Mouse (Mus musculus): ENCODE measurements at regions not wholly inside any gene's neighbourhood (a gene's known extent, or its start where the extent isn't known, plus 50 kb on each side); places are given as distances from the start of the nearest gene placed in this dataset.

GRCm38 (mm10) chr4:89050551-89051199, 86.2 kb upstream of the Mtap start:
- Histone ChIP-seq H3K4me3 (replicated peaks) (no peak overlapping the region), H3K4me1 (no peaks in the 10 kb centered on the region), H3K27me3 (no peaks in the 10 kb centered on the region), H3K36me3 (no peaks in the 10 kb centered on the region), H3K27ac (replicated peaks) (no peak overlapping the region), H3K9me3 (replicated peaks) (no peaks in the 10 kb centered on the region), H3K4me2 (replicated peaks) (no peak overlapping the region), H3K9ac (no peak overlapping the region)
- WGBS: 69% methylated on average over 4 of the region's 4 CpGs
- ATAC-seq (ENCODE audit: insufficient number of reproducible peaks, low FRiP score, low TSS enrichment, low read depth): no peak

GRCm38 (mm10) chr4:89049592-89050440, 87.1 kb upstream of the Mtap start:
- Histone ChIP-seq H3K4me2 (replicated peaks) (no peak overlapping the region), H3K27ac (replicated peaks) (no peak overlapping the region), H3K9me3 (replicated peaks) (no peaks in the 10 kb centered on the region), H3K9ac (no peak overlapping the region), H3K36me3 (no peaks in the 10 kb centered on the region), H3K27me3 (no peaks in the 10 kb centered on the region), H3K4me3 (replicated peaks) (no peak overlapping the region), H3K4me1 (no peaks in the 10 kb centered on the region)
- 51% methylated on average over 7 of the region's 7 CpGs for WGBS
- no peak for ATAC-seq (ENCODE audit: insufficient number of reproducible peaks, low FRiP score, low TSS enrichment, low read depth)

- H3K27ac ChIP-seq (replicated peaks): no peak overlapping the region
- no peak overlapping the region for H3K4me2 ChIP-seq (replicated peaks)
- H3K36me3 ChIP-seq: no peaks in the 10 kb centered on the region
- no peak for ATAC-seq (ENCODE audit: insufficient number of reproducible peaks, low FRiP score, low TSS enrichment, low read depth)
- no peak overlapping the region for H3K9ac ChIP-seq
- no peak overlapping the region for H3K4me3 ChIP-seq (replicated peaks)
- no peaks in the 10 kb centered on the region for H3K9me3 ChIP-seq (replicated peaks)
- no peaks in the 10 kb centered on the region for H3K4me1 ChIP-seq
- no peaks in the 10 kb centered on the region for H3K27me3 ChIP-seq
These were observed 92.4 kb upstream of the Mtap start for GRCm38 (mm10) chr4:89044516-89044915.

GRCm38 (mm10) chr4:89043982-89044381, 92.9 kb upstream of the Mtap start:
- 66% methylated on average over 1 of the region's 1 CpGs for WGBS
- no peaks in the 10 kb centered on the region for H3K36me3 ChIP-seq

GRCm38 (mm10) chr4:89040856-89041255, 96.1 kb upstream of the Mtap start:
- no peaks in the 10 kb centered on the region for H3K9me3 ChIP-seq (replicated peaks)

More at GRCm38 (mm10) chr4:89043982-89044381, 92.9 kb upstream of the Mtap start:
- no peak for ATAC-seq (ENCODE audit: insufficient number of reproducible peaks, low FRiP score, low TSS enrichment, low read depth)
- no peak overlapping the region for H3K4me3 ChIP-seq (replicated peaks)
- H3K27ac ChIP-seq (replicated peaks): no peak overlapping the region
- no peaks in the 10 kb centered on the region for H3K9me3 ChIP-seq (replicated peaks)
- no peaks in the 10 kb centered on the region for H3K4me1 ChIP-seq
- H3K4me2 ChIP-seq (replicated peaks): no peak overlapping the region
- H3K9ac ChIP-seq: no peak overlapping the region
- no peaks in the 10 kb centered on the region for H3K27me3 ChIP-seq

GRCm38 (mm10) chr4:89038906-89039305, 98.0 kb upstream of the Mtap start:
- Histone ChIP-seq H3K9ac (no peak overlapping the region), H3K36me3 (no peaks in the 10 kb centered on the region), H3K4me1 (no peaks in the 10 kb centered on the region), H3K27me3 (no peaks in the 10 kb centered on the region), H3K4me3 (replicated peaks) (no peak overlapping the region), H3K27ac (replicated peaks) (no peak overlapping the region), H3K4me2 (replicated peaks) (no peak overlapping the region), H3K9me3 (replicated peaks) (no peaks in the 10 kb centered on the region)
- WGBS: 44% methylated on average over 5 of the region's 5 CpGs
- ATAC-seq (ENCODE audit: insufficient number of reproducible peaks, low FRiP score, low TSS enrichment, low read depth): no peak

More at GRCm38 (mm10) chr4:89040856-89041255, 96.1 kb upstream of the Mtap start:
- H3K27ac ChIP-seq (replicated peaks): no peak overlapping the region
- WGBS: 21% methylated on average over 5 of the region's 5 CpGs
- no peak overlapping the region for H3K4me2 ChIP-seq (replicated peaks)
- H3K4me1 ChIP-seq: no peaks in the 10 kb centered on the region
- no peak for ATAC-seq (ENCODE audit: insufficient number of reproducible peaks, low FRiP score, low TSS enrichment, low read depth)
- no peak overlapping the region for H3K9ac ChIP-seq
- H3K4me3 ChIP-seq (replicated peaks): no peak overlapping the region
- H3K27me3 ChIP-seq: no peaks in the 10 kb centered on the region
- no peaks in the 10 kb centered on the region for H3K36me3 ChIP-seq

GRCm38 (mm10) chr4:89038135-89038534, 98.8 kb upstream of the Mtap start:
- Histone ChIP-seq H3K4me1 (no peaks in the 10 kb centered on the region), H3K27ac (replicated peaks) (no peak overlapping the region), H3K4me3 (replicated peaks) (no peak overlapping the region), H3K27me3 (no peaks in the 10 kb centered on the region), H3K9ac (no peak overlapping the region), H3K4me2 (replicated peaks) (no peak overlapping the region), H3K36me3 (no peaks in the 10 kb centered on the region), H3K9me3 (replicated peaks) (no peaks in the 10 kb centered on the region)
- ATAC-seq (ENCODE audit: insufficient number of reproducible peaks, low FRiP score, low TSS enrichment, low read depth): no peak
- WGBS: 29% methylated on average over 4 of the region's 4 CpGs

- Histone ChIP-seq H3K4me3 (replicated peaks) (no peak overlapping the region), H3K4me1 (no peaks in the 10 kb centered on the region), H3K4me2 (replicated peaks) (no peak overlapping the region), H3K36me3 (no peaks in the 10 kb centered on the region), H3K9me3 (replicated peaks) (no peaks in the 10 kb centered on the region), H3K9ac (no peak overlapping the region), H3K27ac (replicated peaks) (no peak overlapping the region), H3K27me3 (no peaks in the 10 kb centered on the region)
- no peak for ATAC-seq (ENCODE audit: insufficient number of reproducible peaks, low FRiP score, low TSS enrichment, low read depth)
- WGBS: 83% methylated on average over 2 of the region's 2 CpGs
These were observed 102.1 kb upstream of the Mtap start for GRCm38 (mm10) chr4:89034822-89035221.

- no peak for ATAC-seq (ENCODE audit: insufficient number of reproducible peaks, low FRiP score, low TSS enrichment, low read depth)
- H3K9me3 ChIP-seq (replicated peaks): no peaks in the 10 kb centered on the region
- no peak overlapping the region for H3K9ac ChIP-seq
- no peaks in the 10 kb centered on the region for H3K27me3 ChIP-seq
- no peak overlapping the region for H3K27ac ChIP-seq (replicated peaks)
- H3K4me1 ChIP-seq: no peaks in the 10 kb centered on the region
- WGBS: 57% methylated on average over 3 of the region's 3 CpGs
- no peak overlapping the region for H3K4me2 ChIP-seq (replicated peaks)
- H3K36me3 ChIP-seq: no peaks in the 10 kb centered on the region
- no peak overlapping the region for H3K4me3 ChIP-seq (replicated peaks)
These were observed 102.6 kb upstream of the Mtap start for GRCm38 (mm10) chr4:89034299-89034698.

GRCm38 (mm10) chr4:89012681-89013353, 124.1 kb upstream of the Mtap start:
- no peaks in the 10 kb centered on the region for H3K36me3 ChIP-seq
- WGBS: 28% methylated on average over 2 of the region's 2 CpGs
- ATAC-seq (ENCODE audit: insufficient number of reproducible peaks, low FRiP score, low TSS enrichment, low read depth): no peak
- no peaks in the 10 kb centered on the region for H3K27me3 ChIP-seq
- no peak overlapping the region for H3K4me3 ChIP-seq (replicated peaks)
- no peak overlapping the region for H3K4me2 ChIP-seq (replicated peaks)
- H3K9ac ChIP-seq: no peak overlapping the region
- no peaks in the 10 kb centered on the region for H3K9me3 ChIP-seq (replicated peaks)
- no peaks in the 10 kb centered on the region for H3K4me1 ChIP-seq
- no peak overlapping the region for H3K27ac ChIP-seq (replicated peaks)

- no peaks in the 10 kb centered on the region for H3K4me1 ChIP-seq
- no peaks in the 10 kb centered on the region for H3K36me3 ChIP-seq
- H3K9me3 ChIP-seq (replicated peaks): no peaks in the 10 kb centered on the region
- no peak overlapping the region for H3K4me2 ChIP-seq (replicated peaks)
- no peaks in the 10 kb centered on the region for H3K27me3 ChIP-seq
- no peak overlapping the region for H3K9ac ChIP-seq
- no peak overlapping the region for H3K27ac ChIP-seq (replicated peaks)
- no peak overlapping the region for H3K4me3 ChIP-seq (replicated peaks)
- WGBS: 83% methylated on average over 5 of the region's 5 CpGs
- no peak for ATAC-seq (ENCODE audit: insufficient number of reproducible peaks, low FRiP score, low TSS enrichment, low read depth)
These were observed 128.4 kb upstream of the Mtap start for GRCm38 (mm10) chr4:89008561-89008960.

Measured in embryonic facial prominence, embryonic 15.5 days (tissue).